In genomic region chr16:59639985-59640384, GRCm38 (mm10) we compare ENCODE assay signal across 8 mouse cellular contexts. TPM values are rescaled to one million over a fixed set of nuclear protein-coding genes. Genes with fewer than 3 reads are reported as not detected.
A peak's percentile ranks its signal among the peaks of the same experiment; 100 is the strongest.
DNase-seq lines count a peak whose midpoint lies in the region; ATAC-seq and TF ChIP-seq lines count a peak whose summit lies in the region.

No protein-coding gene starts in this region.

- H3K9me3 ChIP-seq in limb, embryonic 15.5 days: no peaks in the 10 kb centered on the region

- WGBS in limb, embryonic 15.5 days: 77% methylated on average over 3 of the region's 3 CpGs
- 81% methylated on average over 3 of the region's 3 CpGs for WGBS in lung, adult 2 months

- peak; percentile 20 for DNase-seq in cerebellum, adult 9-10 months
- DNase-seq in kidney, adult 9 months: peak; percentile 4
- no peak for DNase-seq in kidney, postnatal 4 days
- peak; percentile 59 for DNase-seq in adipocyte (ENCODE audit: low spot score)
- DNase-seq in lung, adult 2 months: no peak

- TF ChIP-seq POLR2A in lung, adult 2 months (IDR thresholded peaks at IDR 0.05; ENCODE audit: borderline replicate concordance, extremely low read depth, low read depth, low read length): no peak

- H3K9ac ChIP-seq in limb, embryonic 15.5 days: no peak overlapping the region

- H3K4me1 ChIP-seq in limb, embryonic 15.5 days: no peaks in the 10 kb centered on the region; the same call in 1 of the 2 replicates
- no peaks in the 10 kb centered on the region for H3K4me1 ChIP-seq in lung, adult 2 months (ENCODE audit: control insufficient read depth, insufficient read depth, low read length)

- no peak for TF ChIP-seq CTCF in lung, adult 2 months (IDR thresholded peaks at IDR 0.05; ENCODE audit: insufficient read depth, low read length)

- peak overlapping the region; percentile 73; the same call in 1 of the 2 replicates for H3K4me3 ChIP-seq in limb, embryonic 15.5 days
- no peak overlapping the region for H3K4me3 ChIP-seq in lung, adult 2 months (replicated peaks; ENCODE audit: extremely low read depth, low read depth, low read length)

- H3K27me3 ChIP-seq in limb, embryonic 15.5 days: no peaks in the 10 kb centered on the region

- peak overlapping the region; percentile 74; the same call in 1 of the 2 replicates for H3K4me2 ChIP-seq in limb, embryonic 15.5 days

- no peak for ATAC-seq in cerebellum, adult (ENCODE audit: insufficient number of reproducible peaks, low FRiP score, low TSS enrichment)
- no peak for ATAC-seq in limb, embryonic 15.5 days (ENCODE audit: insufficient number of reproducible peaks, low FRiP score, low TSS enrichment, low read depth)
- no peak for ATAC-seq in inflammation-experienced regulatory T-cells, adult 6 months

- H3K27ac ChIP-seq in limb, embryonic 15.5 days: no peak overlapping the region

- no peaks in the 10 kb centered on the region for H3K36me3 ChIP-seq in limb, embryonic 15.5 days

RNA-seq across cellular contexts. Expression of gene Arl6, which starts 0.8 kb away (rescaled TPM):
- polyA plus RNA-seq in limb, embryonic 15.5 days (2015; fragmentation: Nextera tagmentation; extraction: Ambion mirVana): 25.6 and 26.9 TPM in 2 replicates
- polyA plus RNA-seq in inflammation-experienced regulatory T-cells, adult 6 months (2017; shearing (Covaris generic)): 1 to 10 TPM; 3.9 to 7.6 (median 3.9) TPM
- 2.2 and 4.0 TPM in 2 replicates for polyA plus RNA-seq in lung, adult 2 months (2012; rRNA removed)

RNA-seq across cellular contexts. Expression of gene Crybg3, which starts 39.2 kb away (rescaled TPM):
- polyA plus RNA-seq in limb, embryonic 15.5 days (2015; fragmentation: Nextera tagmentation; extraction: Ambion mirVana): 12.0 and 13.8 TPM in 2 replicates
- 10 to 100 TPM; 14.0 to 15.8 (median 14.6) TPM for polyA plus RNA-seq in inflammation-experienced regulatory T-cells, adult 6 months (2017; shearing (Covaris generic))
- 9.4 and 21.5 TPM in 2 replicates for polyA plus RNA-seq in lung, adult 2 months (2012; rRNA removed)

Comparison
In these comparisons a context has a peak if more than half of its experiments do, and no peak if none do; other contexts are left out.
1. DNase-seq: peak in cerebellum, adult 9-10 months (single experiment), kidney, adult 9 months (single experiment) and adipocyte (single experiment); none in kidney, postnatal 4 days (0 of 2) and lung, adult 2 months (single experiment).